Mouse (Mus musculus) megakaryocyte, adult 5-6 weeks (primary cell): Measurements from ENCODE around the gene Tril. TPM values are rescaled to one million over a fixed set of nuclear protein-coding genes. Genes with fewer than 3 reads are reported as not detected.

Experiments
- total RNA-seq, 2 experiments: library from RNA; stranded (forward) in 1 of 2; stranded (reverse) in 1 of 2; fragments of 153-499, 151-499 nt in 1 of 2; fragments of 221-1000, 200-1000 nt in 1 of 2; gene quantifications; 2 replicates each; pipeline versions ENCODE4 v1.2.3 to v1.2.4; 2015 to 2017

Gene Tril
- total RNA-seq, 2 experiments from 2014 or later = not detected

Other genes with a start within 250 kb of the Tril start
- gene Cpvl, start 157.8 kb upstream of the Tril start, total RNA-seq (2015) = not detected in 2 replicates
- gene Cpvl, start 157.8 kb upstream of the Tril start, total RNA-seq (2017) = not detected in 2 replicates
- gene Chn2, start 218.7 kb upstream of the Tril start, total RNA-seq (2015) = 15.8 and 21.5 TPM in 2 replicates
- gene Chn2, start 218.7 kb upstream of the Tril start, total RNA-seq (2017) = 21.0 and 25.5 TPM in 2 replicates